Mouse (Mus musculus): Measurements from ENCODE around the gene Abtb2.

Abtb2 gene

DNA sequence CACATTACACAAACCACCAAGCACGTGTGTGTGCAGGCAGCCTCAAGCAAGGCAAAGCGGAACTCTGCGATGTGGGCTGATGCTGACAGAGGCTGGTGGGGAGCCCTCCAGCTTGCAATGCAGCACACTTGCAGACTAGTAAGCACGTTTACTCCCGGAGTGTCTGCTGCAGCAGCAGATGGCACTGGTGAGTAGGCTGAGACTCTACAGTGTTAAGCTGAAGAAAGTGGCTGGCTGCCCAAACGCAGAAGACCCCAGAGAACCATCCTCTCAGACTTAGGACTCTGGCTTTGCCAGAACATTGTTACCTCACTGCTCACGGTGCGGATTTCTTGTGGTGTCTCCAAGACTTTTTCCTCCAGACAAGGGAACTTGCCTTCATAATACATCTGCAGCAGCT, 164.9 kb downstream of the Abtb2 start:
- no peak for DNase-seq (ENCODE audit: low spot score in 2 of 2)

DNA sequence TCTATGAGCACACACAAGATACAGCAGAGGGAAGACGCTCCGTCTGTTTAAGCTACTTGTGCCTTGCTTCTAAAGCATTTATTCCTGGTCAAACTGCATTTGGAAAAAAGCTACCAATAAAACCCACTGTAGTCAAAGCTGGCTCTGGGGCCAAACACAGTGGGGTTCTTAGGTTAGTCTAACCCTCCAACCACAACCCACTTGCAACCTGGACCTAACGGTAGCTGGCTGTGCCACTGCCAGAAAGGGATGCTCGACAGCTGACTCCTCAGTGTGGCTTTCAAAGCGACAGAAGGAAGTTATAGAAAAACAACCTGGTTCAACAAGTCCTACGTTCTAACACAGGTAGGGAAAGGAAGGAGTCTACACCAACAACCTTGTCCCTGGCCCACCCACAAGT, 165.3 kb downstream of the Abtb2 start:
- no peak for DNase-seq (ENCODE audit: low spot score in 2 of 2)

DNA sequence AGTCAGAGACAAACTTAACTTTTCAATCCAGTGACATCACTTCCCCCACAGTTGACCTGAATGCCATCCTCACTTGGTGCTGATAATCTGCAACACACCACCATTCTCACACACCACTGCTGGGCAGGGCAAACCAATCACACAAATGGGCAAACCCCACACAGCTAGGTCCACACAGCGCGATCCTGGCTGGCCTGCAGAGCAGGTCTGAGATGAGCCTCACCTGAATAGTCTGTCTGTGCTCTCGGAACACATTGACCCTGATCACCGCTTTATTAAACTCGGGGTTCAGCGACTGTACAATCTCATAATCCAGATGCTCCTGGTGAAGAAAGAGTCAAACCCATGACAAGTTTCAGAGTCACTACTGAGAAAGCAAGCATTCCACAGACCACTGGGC, 176.7 kb downstream of the Abtb2 start:
- DNase-seq (ENCODE audit: low spot score in 2 of 2): no peak

DNA sequence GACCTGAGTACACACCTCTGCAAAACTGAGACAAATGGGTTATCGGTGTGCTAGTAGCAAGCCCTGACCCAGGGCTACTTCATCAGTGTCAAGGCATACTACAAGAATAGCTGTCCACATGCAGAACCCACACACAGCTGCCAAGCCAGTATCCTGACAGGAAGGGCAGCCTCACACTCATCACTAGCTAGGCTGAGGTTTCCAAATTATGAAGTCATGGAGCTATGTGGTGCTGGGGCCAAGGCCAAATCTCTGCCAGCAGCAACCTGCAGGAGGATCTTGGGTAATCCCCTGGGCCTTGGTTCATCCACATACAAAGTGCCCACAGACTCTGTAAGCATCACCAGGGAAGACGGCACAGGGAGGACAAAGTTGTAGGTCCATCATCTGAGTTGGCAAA, 177.4 kb downstream of the Abtb2 start:
- DNase-seq (ENCODE audit: low spot score in 2 of 2): no peak

DNA sequence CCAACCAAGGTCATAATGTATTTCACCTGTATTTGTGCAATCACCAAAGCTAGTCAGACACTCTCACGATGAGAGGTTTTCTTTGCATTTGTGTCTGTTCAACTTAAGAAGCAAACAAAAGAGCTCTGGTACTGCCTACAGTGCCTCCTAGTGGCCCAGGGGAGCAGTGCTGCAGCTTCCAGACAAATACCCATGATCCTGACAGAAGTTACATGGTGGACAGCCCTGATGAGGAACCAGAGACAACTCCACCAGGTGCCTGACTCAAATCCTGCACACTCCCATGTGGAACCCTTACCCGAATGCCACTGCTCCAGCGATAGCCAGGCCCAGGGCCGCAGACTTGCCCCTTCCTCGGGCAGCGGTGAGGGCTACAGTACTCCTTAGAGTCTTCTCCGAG, 177.9 kb downstream of the Abtb2 start:
- peak; percentile 36 to 80 for DNase-seq (ENCODE audit: low spot score in 2 of 2)

DNA sequence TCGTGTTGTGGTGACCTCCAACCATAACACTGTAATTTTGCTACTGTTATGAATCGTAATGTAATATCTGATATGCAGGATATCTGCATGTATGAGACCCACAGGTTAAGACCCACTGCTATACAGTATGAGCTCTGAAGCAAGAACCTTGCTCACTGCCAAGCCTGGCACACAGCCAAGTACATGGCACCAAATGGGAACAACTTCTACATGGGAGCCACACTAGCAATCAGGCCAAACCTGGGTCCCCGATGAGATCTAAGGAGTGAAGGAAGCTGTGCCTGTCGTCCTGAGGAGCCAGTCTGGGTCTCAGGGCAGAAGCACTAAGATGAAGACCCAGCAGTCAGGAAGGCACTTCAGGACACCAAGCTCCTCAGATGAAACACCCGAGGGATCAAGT, 179.4 kb downstream of the Abtb2 start:
- no peak for DNase-seq (ENCODE audit: low spot score in 2 of 2)

DNA sequence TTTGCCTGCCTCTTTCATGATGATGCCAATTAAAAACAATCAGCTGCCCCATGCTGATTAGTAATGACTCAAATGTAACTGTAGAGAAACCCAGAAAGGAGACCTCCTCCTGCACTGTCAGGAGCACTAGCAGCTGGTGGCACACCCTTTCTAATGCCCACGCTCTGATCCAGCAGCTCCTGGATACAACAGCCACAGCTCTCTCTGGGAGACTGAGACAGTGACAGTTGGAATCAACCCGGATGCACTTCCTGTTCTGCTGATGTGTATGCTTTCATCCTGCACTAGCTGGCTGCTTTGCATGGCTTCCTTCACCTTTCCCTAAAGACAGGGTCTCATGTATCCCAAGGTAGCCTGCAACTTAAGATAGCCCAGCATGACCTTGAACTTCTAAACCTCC, 180.0 kb downstream of the Abtb2 start:
- no peak for DNase-seq (ENCODE audit: low spot score in 2 of 2)

DNA sequence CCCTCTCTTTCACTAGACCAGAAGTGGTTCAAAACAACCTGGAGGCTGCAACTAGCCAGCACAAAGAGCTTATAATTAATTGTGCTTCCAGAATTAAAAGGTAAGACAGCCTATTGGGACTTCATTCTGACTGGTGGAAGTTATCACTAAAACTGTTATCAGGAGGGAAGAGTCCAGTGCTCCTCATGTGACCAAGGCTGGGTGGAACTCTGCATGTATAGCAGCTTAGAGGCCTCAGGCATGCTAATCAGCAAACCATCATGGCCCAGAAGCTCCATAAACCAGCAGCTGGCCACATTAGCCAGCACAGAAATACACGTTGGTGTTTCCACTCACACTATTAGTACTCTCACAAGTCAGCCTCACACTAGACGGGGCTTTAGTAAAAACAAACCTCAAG, 180.7 kb downstream of the Abtb2 start:
- no peak for DNase-seq (ENCODE audit: low spot score in 2 of 2)

DNA sequence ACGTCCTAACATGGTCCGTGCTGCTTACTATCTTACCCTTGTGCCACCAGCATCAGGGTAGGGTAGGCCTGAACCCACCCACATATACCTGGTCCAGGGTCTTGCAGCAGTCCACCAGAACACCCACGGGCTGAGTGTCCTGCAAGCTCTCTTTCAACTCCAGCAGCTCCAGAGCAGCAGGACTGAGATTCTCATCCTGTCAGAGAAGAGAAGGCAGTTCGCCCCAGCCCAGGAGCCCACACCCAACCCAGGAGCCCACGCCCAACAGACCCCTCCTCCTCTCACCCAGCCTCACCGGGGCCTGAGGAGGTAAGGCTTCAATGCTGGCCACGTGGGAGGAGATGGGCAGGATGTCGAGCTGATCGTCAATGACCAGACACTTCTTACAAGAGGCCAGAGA, 181.8 kb downstream of the Abtb2 start:
- DNase-seq (ENCODE audit: low spot score in 2 of 2): no peak

DNA sequence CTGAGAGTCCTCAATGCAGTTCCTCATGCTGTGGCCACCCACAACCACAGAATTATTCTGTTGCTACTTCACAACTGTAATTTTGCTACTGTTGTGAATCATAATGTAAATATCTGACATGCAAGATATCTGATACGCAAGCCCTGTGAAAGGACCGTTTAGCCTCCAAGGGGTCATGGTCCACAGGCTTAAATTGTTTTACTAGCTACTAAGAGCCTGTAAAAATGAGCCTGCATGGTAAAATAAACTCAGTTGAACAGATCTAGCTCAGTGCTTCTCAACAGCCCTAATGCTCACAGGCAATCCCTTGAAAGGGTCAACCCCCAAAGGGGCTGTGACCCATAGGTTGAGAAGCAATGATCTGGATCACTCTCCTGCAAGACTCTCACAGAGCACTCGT, 183.0 kb downstream of the Abtb2 start:
- DNase-seq (ENCODE audit: low spot score in 2 of 2): no peak

DNA sequence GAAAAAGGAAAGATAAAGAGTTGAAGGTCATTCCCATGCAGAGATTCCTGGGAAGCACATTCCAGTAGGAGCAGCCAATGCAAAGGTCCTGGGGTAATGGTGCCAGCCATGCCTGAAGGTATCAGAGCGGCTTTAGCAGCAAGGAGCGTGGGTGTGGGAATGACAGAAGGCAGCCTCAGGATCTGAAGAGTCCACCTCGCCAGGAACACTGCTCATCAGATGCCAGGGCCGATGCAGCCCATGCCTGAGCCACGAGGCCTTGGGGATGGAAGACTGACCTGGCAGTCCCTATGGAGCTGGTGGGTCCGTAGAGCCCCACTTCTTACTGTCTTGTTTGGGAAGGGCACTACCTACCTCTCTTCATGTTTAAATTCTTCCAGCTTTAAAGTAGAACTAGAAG, 185.7 kb downstream of the Abtb2 start:
- no peak for DNase-seq (ENCODE audit: low spot score in 2 of 2)

DNA sequence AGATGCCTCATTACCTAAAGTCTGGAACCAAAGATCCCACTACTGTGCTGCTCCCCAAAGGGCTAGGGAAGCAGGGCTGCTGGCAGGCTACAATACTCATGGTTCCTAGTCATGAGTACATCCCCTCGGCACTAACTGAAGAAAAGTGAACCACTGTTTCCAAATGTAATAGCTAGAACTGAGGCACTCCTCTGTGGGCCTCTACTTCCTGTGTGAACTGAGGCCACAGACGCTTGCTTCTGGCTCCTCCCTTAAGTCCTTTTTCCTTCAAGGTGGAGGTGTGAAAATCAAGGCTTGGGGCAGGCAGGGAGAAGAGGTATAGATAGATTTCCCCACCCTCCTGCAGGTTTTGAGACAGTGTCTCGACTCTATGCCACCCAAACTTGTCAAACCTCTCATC, 188.5 kb downstream of the Abtb2 start:
- no peak for DNase-seq (ENCODE audit: low spot score in 2 of 2)

DNA sequence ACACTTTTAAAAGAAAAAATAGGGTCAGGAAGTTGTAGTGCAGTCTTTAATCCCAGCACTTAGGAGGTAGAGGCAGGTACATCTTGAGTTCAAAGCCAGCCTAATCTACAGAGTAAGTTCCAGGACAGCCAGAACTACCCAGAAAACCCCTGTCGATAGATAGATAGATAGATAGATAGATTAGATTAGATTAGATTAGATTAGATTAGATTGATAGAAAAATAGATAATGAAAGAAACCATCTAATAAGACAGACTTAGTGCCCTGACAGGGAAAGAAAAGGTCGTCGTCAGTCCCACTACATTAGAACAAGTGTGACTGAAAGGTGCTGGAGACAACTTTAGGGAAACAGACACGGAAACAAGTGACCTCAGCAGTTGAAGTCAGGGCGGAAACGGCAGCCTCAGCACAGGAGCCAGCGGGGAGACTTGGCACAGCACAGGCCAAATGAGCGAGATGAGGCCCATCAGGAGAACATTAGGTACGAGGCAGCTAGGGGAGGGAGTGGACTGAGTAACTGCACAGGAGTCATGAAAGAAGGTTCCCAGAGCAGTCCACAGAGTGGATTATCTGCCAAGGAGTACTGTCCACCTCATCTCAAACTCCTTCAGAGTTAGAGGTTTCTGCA, 189.5 kb downstream of the Abtb2 start:
- no peak for DNase-seq (ENCODE audit: low spot score in 2 of 2)

DNA sequence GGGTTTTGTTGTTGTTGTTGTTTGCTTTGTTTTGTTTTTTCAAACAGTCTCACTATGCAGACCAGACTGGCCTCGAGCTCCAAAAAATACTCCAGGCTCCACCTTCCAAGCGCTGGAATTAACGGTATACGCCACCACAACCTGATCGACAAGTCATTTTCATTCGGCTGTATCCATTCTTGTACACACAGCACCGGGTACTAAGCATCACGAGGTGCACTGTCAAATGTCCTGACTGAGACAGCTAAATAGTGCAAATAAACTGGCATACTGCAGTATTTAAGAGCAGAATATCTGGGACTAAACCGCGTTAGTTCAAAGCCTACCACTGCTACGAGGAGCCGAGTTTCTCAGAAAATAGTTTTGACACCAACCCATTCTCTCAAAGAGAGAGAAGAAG, 194.3 kb downstream of the Abtb2 start:
- DNase-seq (ENCODE audit: low spot score in 2 of 2): no peak

DNA sequence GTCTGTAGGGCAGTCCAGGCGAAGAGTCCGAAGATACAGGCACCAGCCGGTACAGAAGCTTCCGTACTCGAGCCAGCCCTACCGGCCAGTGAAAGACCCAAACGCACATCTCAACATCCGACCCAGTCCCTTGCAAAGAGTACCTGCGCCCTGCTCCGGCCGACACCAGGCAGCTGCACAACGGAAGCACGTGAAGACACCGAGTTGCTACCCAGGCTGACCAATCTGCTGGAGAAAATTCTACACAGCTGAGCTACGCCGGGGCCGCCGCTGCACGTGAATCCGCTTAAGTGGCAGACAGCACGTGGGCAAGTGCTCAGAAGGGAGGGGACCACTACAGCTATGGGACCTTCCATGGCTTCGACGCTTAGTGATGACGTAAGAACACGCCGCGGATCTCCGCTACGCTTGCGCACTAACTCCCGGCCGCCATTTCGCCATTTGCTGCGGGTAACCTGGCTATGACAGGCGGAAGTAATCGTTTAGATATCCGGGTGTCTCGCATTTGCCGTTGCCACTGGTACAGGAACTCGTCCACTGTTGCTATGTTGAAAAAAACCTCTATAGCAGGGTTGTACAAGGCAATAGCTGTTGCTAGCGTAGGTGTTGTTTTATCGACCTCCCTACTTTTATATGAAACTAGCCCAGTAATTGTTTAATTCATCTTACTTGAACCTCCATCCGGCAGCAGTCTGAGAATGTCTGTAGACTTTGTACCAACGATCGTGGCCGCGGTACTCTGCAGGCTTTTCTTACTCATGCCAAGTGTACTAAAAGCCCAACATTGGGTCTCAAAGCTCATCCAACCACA, 195.0 kb downstream of the Abtb2 start, which contains the start of gene Nat10:
TSS of gene Nat10 (minus strand) at position 365 of the 811 bp plus-strand sequence.
- DNase-seq (ENCODE audit: low spot score in 2 of 2): peak; percentile 96 to 97

DNA sequence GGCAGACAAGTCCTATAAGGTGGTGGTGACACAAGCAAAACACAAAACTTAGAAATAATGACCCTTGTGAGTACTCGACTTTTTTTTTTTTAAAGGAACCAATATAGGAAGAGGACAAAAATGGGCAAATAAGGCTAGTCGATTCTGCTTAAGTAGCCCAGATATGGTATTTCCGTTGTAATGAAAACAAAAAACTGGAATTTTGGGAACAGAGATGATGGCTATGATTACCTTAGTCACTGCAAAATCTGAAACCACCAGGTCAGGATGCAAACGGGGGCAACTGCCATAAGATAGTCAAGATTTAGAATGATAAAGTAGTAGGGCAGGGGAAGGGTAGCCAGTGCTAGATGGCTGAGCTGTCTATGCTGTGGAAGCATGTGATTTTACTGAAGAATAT, 195.9 kb downstream of the Abtb2 start:
- no peak for DNase-seq (ENCODE audit: low spot score in 2 of 2)

DNA sequence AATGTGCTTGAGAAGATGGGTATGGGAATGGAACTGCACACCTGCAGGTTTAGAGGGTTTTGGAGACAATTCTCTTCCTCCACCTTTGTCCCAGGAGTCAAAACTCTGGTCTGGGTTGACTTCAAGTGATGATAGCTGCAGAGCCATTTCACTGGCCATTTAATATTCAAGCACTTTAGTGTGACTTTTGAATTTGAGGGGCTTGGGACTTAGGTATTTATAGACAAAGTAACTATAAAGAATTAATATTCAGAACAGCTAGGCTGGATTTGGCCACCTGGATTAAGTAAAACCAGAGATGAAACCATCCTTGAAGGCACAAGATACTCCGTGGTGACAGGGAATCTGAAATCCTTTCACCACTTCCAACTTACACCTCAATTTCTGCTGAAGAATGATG, 196.4 kb downstream of the Abtb2 start:
- DNase-seq (ENCODE audit: low spot score in 2 of 2): no peak

All from thymus, postnatal 10 days (tissue).